Mouse (Mus musculus) layer of hippocampus, postnatal 25 days (tissue): ENCODE measurements around the gene Arid1b. TPM values are rescaled to one million over a fixed set of nuclear protein-coding genes. Genes with fewer than 3 reads are reported as not detected.

Experiments
- DNase-seq, 2 experiments: peaks; one replicate each; pipeline ENCODE4 v3.0.0; 2022; ENCODE audit warnings: mixed read lengths in 2 of 2, low spot score in 1 of 2; ENCODE audit errors: extremely low spot score in 1 of 2
- total RNA-seq, 2 experiments: library from RNA; stranded (reverse); gene quantifications; 2 replicates each; pipeline ENCODE4 v1.2.3; 2021

Gene Arid1b
- total RNA-seq, 2 experiments from 2014 or later, result 86.8 to 102 TPM

GRCm38 (mm10) chr17:5326689-5327088, 332.6 kb downstream of the Arid1b start:
- no peak for DNase-seq

GRCm38 (mm10) chr17:5327480-5328180, 333.5 kb downstream of the Arid1b start:
- no peak for DNase-seq

- DNase-seq, result no peak
Measured at GRCm38 (mm10) chr17:5329478-5329877, 335.3 kb downstream of the Arid1b start.

- DNase-seq, result no peak
Measured at GRCm38 (mm10) chr17:5330063-5330462, 335.9 kb downstream of the Arid1b start.

GRCm38 (mm10) chr17:5330644-5331043, 336.5 kb downstream of the Arid1b start:
- DNase-seq, result no peak

GRCm38 (mm10) chr17:5331387-5331786, 337.3 kb downstream of the Arid1b start:
- DNase-seq, result no peak

GRCm38 (mm10) chr17:5334567-5334966, 340.4 kb downstream of the Arid1b start:
- no peak for DNase-seq

- DNase-seq, result no peak
Measured at GRCm38 (mm10) chr17:5344426-5344825, 350.3 kb downstream of the Arid1b start.

- no peak for DNase-seq
Measured at GRCm38 (mm10) chr17:5345810-5346209, 351.7 kb downstream of the Arid1b start.

- DNase-seq, result peak in 1 of 2 experiments; percentile 52
Measured at GRCm38 (mm10) chr17:5352901-5353300, 358.8 kb downstream of the Arid1b start.

- no peak for DNase-seq
Measured at GRCm38 (mm10) chr17:5360759-5361158, 366.6 kb downstream of the Arid1b start.

- DNase-seq, result no peak
Measured at GRCm38 (mm10) chr17:5365992-5366398, 371.9 kb downstream of the Arid1b start.

GRCm38 (mm10) chr17:5371032-5371431, 376.9 kb downstream of the Arid1b start:
- no peak for DNase-seq

- DNase-seq, result no peak
Measured at GRCm38 (mm10) chr17:5371521-5371920, 377.4 kb downstream of the Arid1b start.

- no peak for DNase-seq
Measured at GRCm38 (mm10) chr17:5372951-5373350, 378.8 kb downstream of the Arid1b start.

GRCm38 (mm10) chr17:5377151-5377929, 383.2 kb downstream of the Arid1b start:
- no peak for DNase-seq

- DNase-seq, result no peak
Measured at GRCm38 (mm10) chr17:5377930-5378310, 383.8 kb downstream of the Arid1b start.

GRCm38 (mm10) chr17:5385694-5386093, 391.6 kb downstream of the Arid1b start:
- DNase-seq, result no peak

GRCm38 (mm10) chr17:5386885-5387545, 392.9 kb downstream of the Arid1b start:
- no peak for DNase-seq

- no peak for DNase-seq
Measured at GRCm38 (mm10) chr17:5388351-5388750, 394.2 kb downstream of the Arid1b start.

GRCm38 (mm10) chr17:5390682-5391081, 396.6 kb downstream of the Arid1b start:
- DNase-seq, result no peak
